Mouse (Mus musculus) cortical plate, adult 2 months (tissue): Measurements from ENCODE around the gene Dennd1b. TPM values are rescaled to one million over a fixed set of nuclear protein-coding genes. Genes with fewer than 3 reads are reported as not detected.
A peak's percentile ranks its signal among the peaks of the same experiment; 100 is the strongest.

Experiments
- H3K27ac ChIP-seq: fragments of 200-500 bp; 2 replicates; pipeline ENCODE4 v1.5.1; 2012; ENCODE audit warnings: low read length, control low read depth, inconsistent platforms; ENCODE audit not compliant: insufficient read depth
- H3K4me1 ChIP-seq: fragments of 200-500 bp; 2 replicates; pipeline ENCODE4 v1.6.1; 2011; ENCODE audit warnings: low read length; ENCODE audit not compliant: control insufficient read depth, insufficient read depth
- H3K4me3 ChIP-seq: fragments of 200-500 bp; 2 replicates; pipeline ENCODE4 v1.5.1; 2011; ENCODE audit warnings: mild to moderate bottlenecking, low read length, control low read depth; ENCODE audit not compliant: insufficient read depth
- CTCF ChIP-seq: fragments of 200-500 bp; IDR thresholded peaks from 2 replicates; pipeline ENCODE4 v1.5.1; 2011; ENCODE audit warnings: mild to moderate bottlenecking, control low read depth, low read length; ENCODE audit not compliant: insufficient read depth; ENCODE audit errors: extremely low read depth
- POLR2A ChIP-seq: fragments of 200-500 bp; IDR thresholded peaks from 2 replicates; pipeline ENCODE4 v1.6.1; 2011; ENCODE audit warnings: mild to moderate bottlenecking, low read length, control low read depth; ENCODE audit not compliant: insufficient read depth; ENCODE audit errors: extremely low read depth
- polyA plus RNA-seq: library from polyadenylated mRNA; depleted of rRNA; stranded (reverse); fragments of >200 nt; gene quantifications from 2 replicates; pipeline ENCODE4 v1.2.3, GENCODE M21; 2012

Dennd1b gene
- polyA plus RNA-seq, 1 experiment = 5.5 TPM

GRCm38 (mm10) chr1:139156397-139156796 is 193.2 kb downstream of the Dennd1b start:
- Histone ChIP-seq H3K27ac (no peak overlapping the region), H3K4me3 (no peak overlapping the region), H3K4me1 (no peaks in the 10 kb centered on the region)
- no peak for TF ChIP-seq POLR2A
- TF ChIP-seq CTCF = peak; percentile 59

- Histone ChIP-seq H3K27ac (no peak overlapping the region), H3K4me3 (no peak overlapping the region), H3K4me1 (no peaks in the 10 kb centered on the region)
- peak; percentile 10; the same call in 1 of the 2 replicates for TF ChIP-seq CTCF
- TF ChIP-seq POLR2A = no peak
Observed at GRCm38 (mm10) chr1:139161619-139162018, 198.4 kb downstream of the Dennd1b start.

GRCm38 (mm10) chr1:139162814-139163213 is 199.6 kb downstream of the Dennd1b start:
- peak; percentile 37; the same call in 1 of the 2 replicates for TF ChIP-seq CTCF
- no peak for TF ChIP-seq POLR2A
- H3K27ac ChIP-seq = no peak overlapping the region
- no peak overlapping the region for H3K4me3 ChIP-seq
- no peaks in the 10 kb centered on the region for H3K4me1 ChIP-seq

GRCm38 (mm10) chr1:139174058-139174832 is 211.0 kb downstream of the Dennd1b start:
- Histone ChIP-seq H3K4me1 (peaks cover 1% of the 10 kb centered on the region; the same call in 1 of the 2 replicates), H3K27ac (no peak overlapping the region), H3K4me3 (no peak overlapping the region)
- no peak for TF ChIP-seq CTCF
- TF ChIP-seq POLR2A = no peak

- H3K4me3 ChIP-seq = no peak overlapping the region
- TF ChIP-seq POLR2A (no peak), CTCF (no peak)
Observed at GRCm38 (mm10) chr1:139179707-139180106, 216.5 kb downstream of the Dennd1b start.

GRCm38 (mm10) chr1:139180481-139181149 is 217.4 kb downstream of the Dennd1b start:
- Histone ChIP-seq H3K4me3 (no peak overlapping the region), H3K4me1 (no peaks in the 10 kb centered on the region), H3K27ac (no peak overlapping the region)
- TF ChIP-seq CTCF (no peak), POLR2A (no peak)

More at GRCm38 (mm10) chr1:139179707-139180106, 216.5 kb downstream of the Dennd1b start:
- H3K4me1 ChIP-seq = no peaks in the 10 kb centered on the region
- H3K27ac ChIP-seq = no peak overlapping the region

- H3K4me3 ChIP-seq = no peak overlapping the region
- H3K27ac ChIP-seq = no peak overlapping the region
- no peaks in the 10 kb centered on the region for H3K4me1 ChIP-seq
- TF ChIP-seq POLR2A (no peak), CTCF (no peak)
Observed at GRCm38 (mm10) chr1:139192635-139193034, 229.4 kb downstream of the Dennd1b start.

- Histone ChIP-seq H3K27ac (no peak overlapping the region), H3K4me3 (no peak overlapping the region), H3K4me1 (no peaks in the 10 kb centered on the region)
- no peak for TF ChIP-seq CTCF
- TF ChIP-seq POLR2A = no peak
Observed at GRCm38 (mm10) chr1:139194011-139194410, 230.8 kb downstream of the Dennd1b start.

- Histone ChIP-seq H3K4me3 (no peak overlapping the region), H3K27ac (no peak overlapping the region), H3K4me1 (no peaks in the 10 kb centered on the region)
- TF ChIP-seq POLR2A (no peak), CTCF (no peak)
Observed at GRCm38 (mm10) chr1:139194428-139195028, 231.3 kb downstream of the Dennd1b start.
